Mouse (Mus musculus): ENCODE data around the gene Hspb8. TPM values are rescaled to one million over a fixed set of nuclear protein-coding genes. Genes with fewer than 3 reads are reported as not detected.

The Hspb8 gene
- total and polyA plus RNA-seq, 3 experiments = not detected

DNA sequence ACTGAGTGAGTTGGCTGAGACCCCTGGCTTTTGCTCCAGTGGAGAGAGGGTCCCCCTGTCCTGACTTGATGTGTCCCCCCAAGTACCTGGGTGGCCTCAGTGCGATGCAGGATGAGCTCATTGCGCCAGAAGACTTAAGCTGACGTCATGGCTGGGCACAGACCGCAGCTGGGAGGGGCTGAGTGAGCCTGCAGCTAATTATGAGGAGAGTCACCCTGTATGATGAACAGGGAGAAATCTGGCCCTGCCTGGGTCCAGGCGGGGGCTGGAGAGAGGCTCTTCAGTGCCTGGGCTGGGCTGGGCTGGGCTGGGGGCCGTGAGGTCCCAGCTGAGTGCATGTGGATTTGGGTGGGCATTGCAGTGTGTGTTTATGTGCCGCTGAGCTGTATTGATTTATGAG, 2.6 kb upstream of the Hspb8 start:
- Histone ChIP-seq H3K79me2 (ENCODE audit: control insufficient read depth, insufficient read depth, low read length, poor library complexity) (no peaks in the 10 kb centered on the region), H3K9ac (ENCODE audit: control insufficient read depth, low read depth, low read length, poor library complexity, severe bottlenecking) (no peak overlapping the region), H3K27ac (ENCODE audit: control insufficient read depth, low read depth, low read length) (no peak overlapping the region), H3K27me3 (ENCODE audit: control insufficient read depth in 1 of 2, insufficient read depth in 2 of 2, low read length in 2 of 2) (no peaks in the 10 kb centered on the region), H3K4me1 (ENCODE audit: control insufficient read depth in 1 of 2, insufficient read depth in 2 of 2, low read length in 2 of 2) (no peaks in the 10 kb centered on the region), H3K36me3 (ENCODE audit: control insufficient read depth in 1 of 2, insufficient read depth in 2 of 2, low read length in 2 of 2) (no peaks in the 10 kb centered on the region), H3K4me3 (ENCODE audit: control insufficient read depth in 1 of 2, insufficient read depth in 1 of 2, low read depth in 2 of 2, low read length in 2 of 2) (no peak overlapping the region), H3K9me3 (replicated peaks; ENCODE audit: insufficient read depth, low read length) (no peaks in the 10 kb centered on the region)
- no peak for DNase-seq (ENCODE audit: low read depth, low spot score)
- TF ChIP-seq UBTF (IDR thresholded peaks at IDR 0.05; ENCODE audit: borderline replicate concordance, insufficient read depth, low read depth, low read length) = no peak
- no peak for TF ChIP-seq TAL1 (IDR thresholded peaks at IDR 0.05; ENCODE audit: low read length)
- no peak for TF ChIP-seq MAZ (IDR thresholded peaks at IDR 0.05; ENCODE audit: low read depth, low read length)
- no peak for TF ChIP-seq ZKSCAN1 (IDR thresholded peaks at IDR 0.05; ENCODE audit: low read depth, low read length)

DNA sequence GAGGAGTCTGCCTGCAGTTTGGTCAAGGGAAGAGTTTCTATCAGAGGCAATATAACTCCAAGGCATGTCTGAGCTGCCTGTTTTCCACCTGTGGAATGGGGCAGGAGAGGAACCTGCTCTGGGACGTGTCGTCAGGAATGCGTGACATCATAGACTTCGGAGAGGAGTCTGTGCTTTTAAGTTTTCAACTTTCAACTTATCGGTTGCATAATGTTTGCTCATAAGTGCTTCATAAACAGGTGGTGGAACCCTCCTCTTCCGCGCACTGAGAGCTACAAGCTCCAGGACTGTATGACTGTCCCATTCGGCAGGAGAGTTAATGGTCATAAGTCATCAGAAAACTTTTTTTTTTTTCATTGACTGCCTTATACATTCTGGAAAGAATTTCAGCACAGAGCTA, 1.1 kb upstream of the Hspb8 start:
- Histone ChIP-seq H3K27me3 (ENCODE audit: control insufficient read depth in 1 of 2, insufficient read depth in 2 of 2, low read length in 2 of 2) (no peaks in the 10 kb centered on the region), H3K79me2 (ENCODE audit: control insufficient read depth, insufficient read depth, low read length, poor library complexity) (no peaks in the 10 kb centered on the region), H3K9me3 (replicated peaks; ENCODE audit: insufficient read depth, low read length) (no peaks in the 10 kb centered on the region), H3K36me3 (ENCODE audit: control insufficient read depth in 1 of 2, insufficient read depth in 2 of 2, low read length in 2 of 2) (no peaks in the 10 kb centered on the region), H3K4me1 (ENCODE audit: control insufficient read depth in 1 of 2, insufficient read depth in 2 of 2, low read length in 2 of 2) (no peaks in the 10 kb centered on the region), H3K27ac (ENCODE audit: control insufficient read depth, low read depth, low read length) (no peak overlapping the region), H3K9ac (ENCODE audit: control insufficient read depth, low read depth, low read length, poor library complexity, severe bottlenecking) (no peak overlapping the region), H3K4me3 (ENCODE audit: control insufficient read depth in 1 of 2, insufficient read depth in 1 of 2, low read depth in 2 of 2, low read length in 2 of 2) (no peak overlapping the region)
- TF ChIP-seq ETS1 (IDR thresholded peaks at IDR 0.05; ENCODE audit: low read depth, low read length) (no peak), ELF1 (IDR thresholded peaks at IDR 0.05; ENCODE audit: low read depth, low read length) (no peak), MEF2A (IDR thresholded peaks at IDR 0.05; ENCODE audit: extremely low read depth, insufficient replicate concordance, low read depth, low read length, poor library complexity, severe bottlenecking) (no peak), EP300 (IDR thresholded peaks at IDR 0.05; ENCODE audit: low read depth in 1 of 2, low read length in 2 of 2) (no peak), E2F4 (IDR thresholded peaks at IDR 0.05; ENCODE audit: borderline replicate concordance, low read depth, low read length) (no peak), CHD2 (IDR thresholded peaks at IDR 0.05; ENCODE audit: low read length) (no peak), CTCF (IDR thresholded peaks at IDR 0.05 in 2 of 3, conservative IDR thresholded peaks at IDR 0.05 in 1 of 3; ENCODE audit: control insufficient read depth in 1 of 3, insufficient read depth in 1 of 3, low read depth in 2 of 3, low read length in 3 of 3, poor library complexity in 1 of 3, severe bottlenecking in 1 of 3) (no peak), MYC (IDR thresholded peaks at IDR 0.05; ENCODE audit: low read depth, low read length) (no peak), RCOR1 (IDR thresholded peaks at IDR 0.05; ENCODE audit: low read depth, low read length) (no peak), POLR2A (IDR thresholded peaks at IDR 0.05; ENCODE audit: control insufficient read depth in 1 of 2, insufficient read depth in 1 of 2, low read depth in 1 of 2, low read length in 2 of 2, poor library complexity in 1 of 2) (no peak), ZKSCAN1 (IDR thresholded peaks at IDR 0.05; ENCODE audit: low read depth, low read length) (no peak), MAX (IDR thresholded peaks at IDR 0.05; ENCODE audit: low read length) (no peak), TCF12 (IDR thresholded peaks at IDR 0.05; ENCODE audit: low read depth, low read length) (no peak), ZNF384 (IDR thresholded peaks at IDR 0.05; ENCODE audit: low read depth, low read length) (no peak), SIN3A (IDR thresholded peaks at IDR 0.05; ENCODE audit: low read length) (no peak), USF2 (IDR thresholded peaks at IDR 0.05; ENCODE audit: borderline replicate concordance in 1 of 2, insufficient read depth in 1 of 2, low read depth in 1 of 2, low read length in 2 of 2) (no peak), MXI1 (IDR thresholded peaks at IDR 0.05; ENCODE audit: low read depth, low read length) (no peak), UBTF (IDR thresholded peaks at IDR 0.05; ENCODE audit: borderline replicate concordance, insufficient read depth, low read depth, low read length) (no peak), ZC3H11A (IDR thresholded peaks at IDR 0.05; ENCODE audit: low read depth, low read length) (no peak), GABPA (IDR thresholded peaks at IDR 0.05; ENCODE audit: low read depth, low read length) (no peak)
- DNase-seq (ENCODE audit: low read depth, low spot score) = no peak

Data from MEL (cell line).